Mouse (Mus musculus): ENCODE data around the gene Fam102a.

Fam102a gene

DNA sequence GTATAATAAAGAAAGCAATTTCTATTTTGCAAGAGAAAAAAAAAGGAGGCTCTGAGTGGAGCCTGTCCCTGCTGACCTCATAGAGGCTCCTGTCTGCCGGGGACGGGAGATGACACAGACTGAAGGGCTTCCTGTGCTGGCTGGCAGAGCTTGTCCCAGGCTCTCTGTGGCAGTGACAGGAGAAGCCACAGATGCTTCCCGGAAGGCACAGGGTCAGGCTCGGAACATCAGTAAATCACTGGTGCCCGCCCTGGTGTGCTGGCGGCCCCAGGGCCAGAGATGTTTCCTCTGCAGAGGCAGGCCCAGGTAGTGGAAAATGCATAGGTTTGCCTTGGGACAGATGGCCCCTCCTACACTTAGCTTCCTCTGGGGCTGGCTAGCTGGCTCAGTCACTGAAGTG, 20.8 kb upstream of the Fam102a start:
- peak; percentile 70 for DNase-seq (ENCODE audit: low read depth)

DNA sequence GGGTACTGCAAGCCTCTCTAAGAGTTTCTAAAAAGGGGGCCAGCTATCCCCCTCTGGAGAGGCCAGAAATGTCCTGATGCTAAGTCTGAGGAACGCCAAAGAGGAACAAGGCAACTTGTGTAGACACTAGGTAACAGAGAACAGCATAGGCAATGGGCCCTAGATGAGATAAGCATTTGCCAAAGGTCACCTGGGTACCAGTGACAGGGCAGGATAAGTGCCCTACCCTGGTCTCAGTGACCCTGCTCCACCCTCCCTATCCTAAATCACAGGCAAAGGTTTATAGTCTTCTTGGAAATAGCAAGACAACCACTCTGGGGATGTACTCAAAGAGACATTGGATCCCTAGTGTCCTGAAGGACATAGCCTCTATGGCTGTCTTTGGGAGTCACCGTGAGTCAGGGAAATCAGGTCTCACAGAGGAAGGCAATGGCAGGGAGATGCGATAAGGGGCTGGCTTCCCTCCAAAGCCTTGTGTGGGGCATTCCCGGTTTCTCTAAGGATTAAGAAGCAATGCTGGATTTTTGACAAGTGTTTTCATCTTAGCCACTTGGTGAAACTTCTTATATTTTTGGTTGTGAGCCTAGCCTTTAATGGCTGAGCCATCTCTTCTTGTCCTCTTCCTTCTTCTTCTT, 17.8 kb upstream of the Fam102a start:
- DNase-seq (ENCODE audit: low read depth), result no peak

DNA sequence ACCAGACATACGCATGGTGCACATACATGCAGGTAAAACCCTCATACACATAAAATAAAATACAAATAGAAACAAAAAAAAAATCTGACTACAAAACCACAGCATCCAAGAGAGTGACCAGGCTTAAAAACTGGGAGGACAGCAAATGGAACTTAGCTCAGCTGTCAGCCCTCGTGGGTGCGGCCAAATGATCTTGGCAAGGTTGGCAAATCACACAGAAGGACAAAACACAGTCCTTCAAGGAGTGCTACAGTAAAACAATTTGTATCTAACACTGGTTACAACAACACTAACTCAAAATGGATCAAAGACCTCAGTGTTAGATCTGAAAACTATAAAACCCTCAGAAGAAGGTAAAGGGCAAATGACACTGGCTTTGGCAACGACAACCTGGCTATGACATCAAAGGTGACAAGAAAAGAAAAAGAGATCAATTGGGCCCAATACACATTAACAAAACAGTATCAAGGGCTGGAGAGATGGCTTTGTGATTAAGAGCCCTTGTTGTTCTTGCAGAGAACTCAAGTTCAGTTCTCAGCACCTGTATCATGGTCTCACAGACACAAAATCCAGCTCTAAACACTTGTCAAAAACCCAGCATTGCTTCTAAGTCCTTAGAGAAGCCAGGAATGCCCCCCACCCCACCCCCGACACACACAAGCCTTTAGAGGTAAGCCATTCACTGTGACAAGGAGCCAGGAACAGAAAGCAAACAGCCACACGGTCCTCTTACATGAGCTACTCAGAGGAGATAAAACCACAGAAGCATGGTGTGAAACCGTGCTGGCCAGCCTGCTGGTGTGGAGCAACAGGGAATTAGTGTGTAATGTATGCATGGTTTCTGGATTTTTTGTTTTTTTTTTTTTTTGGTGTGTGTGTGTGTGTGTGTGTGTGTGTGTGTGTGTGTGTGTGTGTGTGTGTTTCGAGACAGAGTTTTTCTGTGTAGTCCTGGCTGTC, 14.8 kb upstream of the Fam102a start:
- peak; percentile 75 for DNase-seq (ENCODE audit: low read depth)

DNA sequence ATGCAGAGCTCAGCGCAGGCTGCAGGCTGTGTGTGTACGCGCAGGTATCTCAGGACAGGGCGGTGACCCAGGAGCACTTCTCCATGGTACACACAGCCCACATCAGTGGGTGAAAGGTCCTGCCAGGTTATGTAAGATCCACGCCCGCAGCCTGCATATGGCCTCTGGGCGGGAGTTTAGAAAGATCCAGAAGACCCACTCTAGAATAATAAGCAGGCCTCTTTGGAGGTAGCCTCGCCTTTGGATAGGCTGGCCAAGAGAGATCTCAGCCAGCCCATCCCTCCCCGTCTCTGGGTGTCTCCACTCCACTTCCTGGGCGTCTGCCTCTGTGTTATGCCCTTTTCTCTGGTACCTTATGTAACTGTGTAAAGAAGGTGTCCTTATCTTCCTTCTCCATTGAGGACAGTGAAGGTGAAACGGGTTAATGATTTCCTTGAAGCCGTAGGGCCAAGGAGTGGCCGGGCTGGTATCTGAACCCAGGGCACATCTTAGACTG, 10.5 kb upstream of the Fam102a start:
- no peak for DNase-seq (ENCODE audit: low read depth)

DNA sequence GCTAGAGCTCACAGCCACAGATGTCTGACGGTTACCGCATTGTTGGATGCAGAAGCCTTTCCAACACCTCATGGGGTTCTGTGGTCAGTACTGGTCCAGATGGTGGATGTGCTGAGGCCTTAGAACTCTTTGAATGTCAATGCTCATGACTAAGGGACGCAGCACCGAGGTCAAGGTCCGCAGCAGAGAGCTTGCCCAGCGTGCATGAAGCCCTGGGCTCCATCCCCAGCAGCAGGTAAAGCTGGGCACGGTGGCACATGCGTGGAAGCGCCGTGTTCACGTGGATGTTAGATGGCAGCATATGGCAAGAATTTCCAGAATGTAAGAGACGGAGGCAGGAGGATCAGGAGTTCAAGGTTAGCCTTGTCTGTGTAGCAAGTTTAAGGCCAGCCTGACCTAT, 9.3 kb upstream of the Fam102a start:
- DNase-seq (ENCODE audit: low read depth), result no peak

DNA sequence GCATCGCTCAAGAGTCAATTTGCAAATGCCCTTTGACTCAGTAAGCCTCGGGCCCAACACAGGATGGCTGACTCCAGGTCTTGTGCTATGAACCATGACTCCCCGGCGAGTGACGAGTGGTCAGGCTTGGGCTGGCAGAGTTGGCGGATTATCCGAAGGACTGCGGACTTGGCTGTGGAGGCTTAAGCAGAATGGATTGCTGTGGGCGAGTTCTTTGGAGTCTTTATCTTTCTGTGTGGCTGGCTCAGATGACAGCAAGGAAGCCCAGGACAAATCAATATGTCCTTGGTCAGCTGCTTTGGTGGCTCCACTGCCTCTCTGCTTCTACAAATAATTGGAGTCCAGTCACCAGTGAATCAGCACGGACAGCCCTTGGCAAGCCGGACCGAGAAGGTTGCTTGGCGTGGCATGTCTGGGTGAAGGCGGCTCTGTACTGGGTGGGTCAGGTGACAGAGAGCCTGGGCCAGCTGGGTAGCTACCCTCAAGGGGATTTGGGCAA, 7.6 kb upstream of the Fam102a start:
- DNase-seq (ENCODE audit: low read depth), result no peak

DNA sequence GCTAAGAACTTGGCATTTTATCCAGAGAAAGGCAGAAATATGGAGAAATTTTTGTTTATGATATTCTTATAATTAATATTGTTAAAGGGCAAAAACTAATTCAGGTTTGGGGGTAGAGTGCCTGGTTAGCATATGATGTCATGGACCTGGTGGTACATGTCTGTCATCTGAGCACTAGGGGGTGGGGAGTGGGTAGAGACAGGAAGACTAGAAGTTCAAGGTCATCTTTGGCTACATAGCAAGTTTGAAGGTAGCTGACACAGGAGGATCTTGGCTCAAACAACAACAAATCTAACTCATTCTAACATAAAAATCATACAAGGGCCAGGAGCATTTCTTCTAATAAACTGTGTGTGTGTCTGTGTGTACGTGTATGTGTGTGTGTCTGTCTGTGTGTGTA, 6.8 kb upstream of the Fam102a start:
- DNase-seq (ENCODE audit: low read depth), result no peak

DNA sequence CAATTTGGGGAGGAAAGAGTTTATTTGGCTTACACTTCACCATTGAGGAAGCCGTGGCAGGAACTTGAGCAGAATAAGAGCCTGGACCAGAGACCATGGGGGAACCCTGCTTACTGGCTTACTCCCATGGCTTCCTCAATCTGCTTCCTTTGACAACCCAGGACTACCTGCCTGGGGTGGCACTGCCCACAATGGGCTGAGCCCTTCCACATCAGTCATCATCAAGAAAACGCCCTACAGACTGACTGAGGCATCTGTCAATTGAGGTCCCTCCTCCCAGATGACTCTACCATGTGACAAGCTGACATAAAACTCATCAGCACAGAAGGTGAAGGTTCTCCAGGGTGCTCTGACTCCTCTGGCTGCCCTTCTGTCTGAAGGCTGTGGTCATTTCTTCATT, 4.7 kb upstream of the Fam102a start:
- no peak for DNase-seq (ENCODE audit: low read depth)

DNA sequence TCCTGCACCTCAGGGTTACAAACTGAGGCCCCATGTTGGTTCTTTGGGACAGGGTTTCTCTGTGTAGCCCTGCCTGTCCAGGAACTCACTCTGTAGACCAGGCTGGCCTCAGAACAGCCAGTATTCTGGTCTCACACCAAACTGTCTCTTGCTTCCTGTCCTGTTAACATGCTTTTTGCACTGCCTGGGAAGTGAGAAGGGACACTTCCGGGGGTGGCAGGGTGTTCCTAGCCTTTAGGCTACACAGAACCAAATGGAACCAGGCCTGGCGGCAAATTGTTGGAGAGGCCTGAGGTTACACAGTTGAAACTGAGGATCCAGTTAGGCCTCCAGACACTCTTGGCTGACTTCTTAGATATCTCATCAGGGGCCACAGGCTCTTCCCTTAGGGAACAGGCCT, 2.0 kb upstream of the Fam102a start:
- DNase-seq (ENCODE audit: low read depth), result no peak

DNA sequence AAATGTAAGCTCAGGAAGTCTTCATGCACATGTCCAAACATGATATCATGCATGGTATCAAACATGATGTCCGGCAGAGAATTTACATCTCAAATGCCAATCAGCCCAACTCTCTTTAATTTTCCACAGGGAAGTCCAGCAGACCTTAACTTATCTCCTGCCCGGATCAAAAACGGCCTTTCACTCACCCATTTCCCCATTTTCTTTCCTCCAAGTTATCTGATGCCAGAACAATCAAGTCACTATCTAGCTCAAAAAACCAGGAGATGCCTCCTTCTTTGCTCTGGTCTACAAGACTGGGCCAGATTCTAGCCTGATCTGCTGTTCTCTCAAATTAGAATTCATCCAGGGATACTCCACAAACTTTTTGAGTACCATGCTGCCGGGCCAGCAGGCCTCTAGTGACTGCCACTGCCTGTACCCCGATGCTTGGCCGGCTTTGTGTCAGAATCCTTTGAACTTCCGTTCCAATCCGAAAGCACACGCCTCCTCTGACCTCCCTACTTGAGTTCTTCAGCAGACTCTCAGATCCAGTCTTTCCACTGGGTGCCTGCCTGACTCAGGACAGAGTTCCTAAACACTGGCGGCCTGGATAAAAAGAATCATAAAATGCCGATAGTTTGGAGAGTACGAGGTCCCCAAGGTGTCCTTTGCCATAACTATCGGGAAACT, 935 bp upstream of the Fam102a start:
- peak; percentile 72 for DNase-seq (ENCODE audit: low read depth)

DNA sequence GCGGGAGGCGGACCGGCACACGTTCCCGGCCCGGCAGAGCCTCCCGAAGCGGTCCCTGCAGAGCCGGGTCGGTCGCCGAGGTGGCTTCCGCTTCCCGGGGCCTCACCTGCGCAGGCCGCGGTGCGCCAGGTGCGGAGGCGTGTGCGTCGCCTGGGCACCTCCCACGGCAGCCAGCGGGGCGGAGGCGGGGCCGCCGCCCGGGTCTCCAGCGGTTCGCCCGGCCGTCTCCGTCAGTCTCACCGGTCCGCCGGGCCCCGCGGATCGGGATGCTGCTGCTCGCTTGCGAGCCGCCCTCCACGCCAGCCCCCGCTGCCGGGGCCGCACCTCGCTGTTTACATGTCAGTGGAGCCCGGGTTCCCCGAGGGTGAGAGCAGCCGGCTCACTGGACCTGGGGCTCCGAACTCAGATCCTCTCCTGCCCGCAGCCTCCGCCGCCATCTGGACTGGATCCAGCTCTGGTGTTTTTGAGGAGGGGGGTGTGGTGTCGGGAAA, 414 bp downstream of the Fam102a start:
- no peak for DNase-seq (ENCODE audit: low read depth)

DNA sequence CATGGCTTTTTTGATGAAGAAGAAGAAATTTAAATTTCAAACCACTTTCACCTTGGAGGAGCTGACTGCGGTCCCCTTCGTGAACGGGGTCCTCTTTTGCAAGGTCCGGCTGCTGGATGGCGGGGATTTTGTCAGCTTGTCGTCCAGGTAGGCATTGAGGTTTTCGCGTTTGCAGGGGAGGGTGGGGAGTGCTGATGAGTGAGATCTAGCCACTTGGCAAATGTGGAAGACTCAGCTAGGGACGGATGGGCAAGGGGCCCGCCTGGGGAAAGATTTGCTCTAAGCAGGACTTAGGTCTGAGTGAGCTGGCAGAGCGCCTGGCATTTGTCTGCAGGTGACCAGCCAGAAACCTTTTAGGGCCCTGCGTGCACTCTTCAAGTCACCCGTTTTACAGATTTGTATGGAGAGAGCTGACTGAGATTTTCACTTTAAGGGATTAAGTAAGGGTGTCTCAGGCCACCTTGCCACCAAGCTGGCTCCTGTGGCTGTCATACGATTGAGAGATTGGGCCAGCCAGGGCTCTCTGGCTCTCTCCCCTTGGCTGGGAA, 1.0 kb downstream of the Fam102a start:
- DNase-seq (ENCODE audit: low read depth), result no peak

DNA sequence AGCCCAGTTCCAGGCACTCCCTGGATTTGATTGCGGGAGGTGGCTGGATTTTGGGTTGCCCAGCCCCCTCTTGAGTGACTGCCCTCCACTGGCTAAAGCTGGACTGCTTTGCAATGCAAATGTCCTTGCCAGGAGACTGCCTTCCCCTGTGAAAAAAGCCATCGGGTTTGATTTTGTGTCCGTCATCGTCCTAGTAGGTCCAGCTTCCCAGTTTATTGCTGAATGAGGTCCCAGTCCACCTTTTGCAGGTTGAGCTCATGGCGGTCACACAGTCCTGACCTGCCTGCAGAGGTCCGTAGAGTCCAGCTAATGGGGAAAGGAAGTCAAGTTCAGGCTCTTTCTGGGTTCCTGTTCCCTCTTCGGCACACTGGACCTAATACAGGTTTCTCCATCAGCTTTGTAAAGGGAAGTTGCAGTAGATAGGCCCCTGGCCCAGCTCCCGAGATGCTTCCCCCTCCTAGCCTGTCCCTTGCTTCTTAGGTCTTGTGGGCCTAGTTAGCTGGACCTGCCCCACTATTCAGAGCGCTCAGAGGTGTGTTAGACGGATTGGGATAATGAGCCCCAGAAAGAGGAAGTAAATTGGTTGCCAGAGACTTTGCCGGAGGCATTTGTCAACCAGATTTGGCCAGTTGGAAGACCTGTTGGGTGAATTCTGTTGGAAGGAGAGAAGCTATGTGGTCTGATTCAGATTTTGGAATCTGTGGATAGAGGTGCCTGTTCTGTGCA, 1.7 kb downstream of the Fam102a start:
- no peak for DNase-seq (ENCODE audit: low read depth)

DNA sequence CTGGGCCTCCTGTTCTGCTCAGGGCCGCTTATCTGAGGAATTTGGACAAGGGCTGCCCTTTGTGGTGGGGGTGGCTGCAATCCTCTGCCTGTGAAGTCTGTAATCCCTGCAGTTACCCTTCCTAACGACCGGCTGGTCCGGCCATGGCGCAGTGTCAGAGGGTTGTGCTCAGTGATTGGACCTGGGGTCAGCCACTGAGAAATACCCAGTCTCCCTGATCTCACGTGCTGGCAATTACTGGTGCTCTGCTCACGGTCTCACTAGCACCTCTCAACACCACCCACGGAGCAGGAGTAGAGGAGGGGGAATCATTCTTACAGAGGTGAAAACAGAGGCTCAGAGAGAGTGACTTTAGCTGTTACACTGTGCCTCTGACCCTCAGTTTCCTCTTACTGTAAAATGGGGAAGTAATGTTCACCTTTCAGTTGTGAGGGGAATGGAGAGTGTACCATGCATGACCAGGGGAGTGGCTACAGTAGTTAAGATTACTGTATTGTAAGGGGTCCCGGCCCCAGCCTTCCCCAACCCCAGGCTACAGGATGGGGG, 2.3 kb downstream of the Fam102a start:
- DNase-seq (ENCODE audit: low read depth), result peak; percentile 48

DNA sequence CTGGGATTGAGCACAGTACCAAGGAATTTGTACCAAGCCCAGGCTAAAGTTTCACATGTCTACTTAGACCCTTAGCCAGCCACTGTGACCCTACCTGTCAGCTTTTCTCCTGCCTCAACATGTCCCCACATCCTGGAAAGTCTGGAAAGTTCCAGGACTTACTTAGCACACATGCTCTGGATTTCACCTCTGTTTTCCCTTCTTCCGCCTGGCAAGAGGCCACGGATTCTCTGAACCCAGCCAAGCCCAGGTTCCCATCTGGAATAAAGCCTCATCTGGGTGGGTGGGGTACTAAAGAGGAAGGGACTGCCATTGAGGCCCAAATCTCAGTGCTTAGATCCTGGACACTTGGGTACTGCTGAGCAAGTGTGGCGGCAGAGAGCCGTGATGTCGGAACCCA, 2.8 kb downstream of the Fam102a start:
- DNase-seq (ENCODE audit: low read depth), result no peak

DNA sequence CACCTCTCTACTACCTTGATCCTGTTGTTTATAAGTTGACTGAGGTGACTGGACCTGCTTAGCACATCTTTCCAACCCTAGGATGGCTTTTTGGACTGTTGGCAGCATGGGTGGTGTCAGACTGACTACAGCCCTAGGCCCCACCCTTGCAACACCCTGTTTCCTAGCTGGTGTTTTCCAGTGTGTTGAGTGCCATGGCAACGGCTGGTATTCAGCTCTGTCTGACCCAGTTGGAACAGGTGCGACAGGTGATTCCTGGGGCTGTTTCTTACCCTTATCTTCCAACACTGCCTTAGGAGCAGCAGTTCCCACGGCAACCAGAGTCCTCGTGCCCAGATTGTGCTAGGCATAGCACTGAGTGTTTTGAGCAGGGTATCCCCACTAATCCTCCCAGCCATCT, 3.3 kb downstream of the Fam102a start:
- DNase-seq (ENCODE audit: low read depth), result peak; percentile 67

DNA sequence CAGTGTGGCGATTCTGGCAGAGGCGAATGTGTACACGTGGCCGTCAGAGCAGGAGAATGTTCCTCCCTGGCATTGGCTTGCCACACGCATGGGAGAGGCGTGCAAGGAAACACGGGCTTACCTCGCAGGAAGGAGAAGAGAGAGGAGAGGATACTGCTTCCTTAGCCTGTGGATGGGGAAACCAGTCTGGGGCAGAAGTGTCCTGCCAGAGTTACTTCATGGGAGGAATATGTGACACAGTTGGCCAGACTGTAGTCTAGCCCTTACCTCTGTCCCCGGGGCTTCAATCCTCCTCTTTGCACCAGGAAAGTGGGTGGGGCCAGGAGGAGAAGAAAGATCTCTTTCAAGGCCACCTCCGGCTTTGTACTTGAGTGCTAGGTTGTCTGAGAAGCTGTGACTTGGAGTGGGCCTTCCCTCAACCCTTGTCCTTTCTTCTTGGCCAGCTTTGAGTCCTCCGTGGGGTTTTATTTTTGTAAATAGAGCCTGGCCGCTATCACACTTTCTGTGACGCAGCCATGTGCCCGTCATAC, 4.4 kb downstream of the Fam102a start:
- peak; percentile 62 for DNase-seq (ENCODE audit: low read depth)

DNA sequence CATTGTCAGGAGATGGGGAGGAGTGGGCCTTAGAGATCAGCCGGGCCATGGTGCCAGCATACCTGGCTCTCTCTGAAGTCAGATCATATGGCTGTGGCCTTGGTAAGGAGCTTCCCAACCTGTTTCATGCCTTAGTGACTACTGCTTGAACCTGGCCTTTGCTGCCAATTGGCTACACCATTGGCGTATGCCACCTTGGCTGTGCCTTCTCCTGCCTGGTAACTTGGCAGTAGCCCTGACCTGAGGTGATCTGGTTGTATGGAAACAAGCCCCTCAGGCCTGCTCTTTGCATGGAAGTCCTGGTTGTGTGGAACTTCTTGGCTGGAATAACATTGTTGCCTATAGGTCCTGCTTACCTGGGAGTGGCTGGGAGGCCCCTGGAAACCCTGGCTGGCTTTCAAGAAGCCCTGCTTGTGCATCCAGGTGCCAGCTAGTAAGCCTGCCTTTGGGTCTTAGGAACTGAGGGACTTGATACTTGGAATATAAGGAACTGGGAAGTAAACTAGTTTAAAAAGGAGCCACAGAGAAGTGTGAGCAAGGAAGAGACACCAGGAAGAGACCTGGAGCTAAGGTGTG, 6.3 kb downstream of the Fam102a start:
- peak; percentile 51 for DNase-seq (ENCODE audit: low read depth)

DNA sequence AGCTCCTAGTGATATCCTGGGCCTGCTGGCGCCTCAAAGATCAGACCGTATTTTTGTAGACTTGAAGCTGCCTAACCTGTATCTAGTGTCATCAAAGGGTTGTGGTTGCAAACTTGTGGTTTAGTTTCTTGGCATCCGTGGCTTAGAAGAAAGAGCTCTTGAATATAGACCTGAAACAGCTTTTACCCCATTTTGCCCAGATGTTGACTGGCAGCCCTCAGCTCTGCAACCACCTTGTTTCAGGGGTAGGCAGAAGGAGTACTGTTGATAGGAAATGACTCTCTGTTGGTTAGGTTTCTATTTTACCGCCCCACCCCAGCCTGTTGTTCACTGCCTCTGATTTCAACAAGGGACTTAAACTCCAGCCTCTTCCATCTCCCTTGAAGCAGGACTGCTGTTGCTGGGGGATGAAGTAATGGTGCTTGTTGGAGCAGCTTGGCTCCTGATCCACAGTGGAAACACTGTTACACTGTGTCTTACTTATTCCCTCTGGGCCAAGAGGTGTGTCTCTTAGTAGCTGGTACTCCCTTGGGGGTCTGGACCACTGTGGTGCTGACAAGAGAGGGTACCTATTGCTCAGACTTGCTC, 6.9 kb downstream of the Fam102a start:
- peak; percentile 93 for DNase-seq (ENCODE audit: low read depth)

DNA sequence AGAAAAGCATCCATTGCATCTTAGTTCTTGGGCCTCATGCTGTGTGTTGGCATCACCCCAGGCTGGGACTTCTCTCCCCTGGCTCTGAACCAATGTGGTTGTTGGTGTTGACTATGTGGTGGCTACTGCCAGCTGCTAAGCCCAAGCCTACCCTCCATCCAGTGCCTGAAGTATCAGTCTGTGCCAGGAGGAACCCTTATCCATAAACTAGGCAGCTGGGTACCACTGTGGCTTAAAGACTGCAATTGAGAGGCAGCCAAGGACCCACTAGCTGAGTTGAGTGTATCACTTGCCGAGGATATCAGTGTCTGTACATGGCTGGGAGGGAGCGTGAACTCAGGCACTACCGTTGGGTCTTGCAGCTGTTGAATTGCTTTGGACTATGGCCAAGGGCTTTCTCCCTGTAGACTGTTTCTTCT, 7.9 kb downstream of the Fam102a start:
- DNase-seq (ENCODE audit: low read depth), result no peak
